Mouse (Mus musculus) regulatory T cell (primary cell): ENCODE measurements around the gene Olfr670.
"Not testable (repeated sequence)": the region's sequence is repeated elsewhere in the genome, so short reads cannot be mapped to it uniquely, and the experiment has no call there.

Experiments
- in situ Hi-C: fragments of 300-600 bp; cut with MboI, MseI; formaldehyde crosslinking; loops from one replicate; pipeline ENCODE4 v1.15.1; 2025; ENCODE audit warnings: high pct_unique_total_duplicates

Gene Olfr670

GRCm38 (mm10) chr7:104962520-104962919 lies at the start of gene Olfr670:
TSS of gene Olfr670 (minus strand) at chr7:104962620.
- in situ Hi-C loops: no loop called here

- in situ Hi-C loops: no loop called here
Measured at GRCm38 (mm10) chr7:105001929-105002328, 39.5 kb upstream of the Olfr670 start, which contains the start of gene Olfr672. TSS of gene Olfr672 (minus strand) at chr7:105002029.

DNA sequence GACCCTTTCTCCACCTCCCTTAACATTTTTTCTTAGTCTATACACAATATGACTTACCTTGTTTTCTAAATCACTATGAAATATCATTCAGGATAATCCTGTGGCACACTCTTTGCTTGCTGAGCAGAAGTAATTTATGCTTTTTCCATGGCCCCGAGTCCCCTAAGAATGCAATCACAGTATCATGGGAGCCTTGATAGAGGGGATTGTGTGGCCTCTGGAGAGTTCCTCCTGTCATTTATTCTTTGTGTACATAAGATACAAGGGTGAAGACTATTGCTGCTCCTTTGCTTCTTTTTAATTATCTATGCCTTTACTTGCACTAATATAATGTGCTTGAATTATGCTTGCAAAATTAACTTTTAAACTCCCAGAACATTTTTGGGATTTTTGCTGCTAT lies 16.6 kb upstream of the Olfr670 start, which contains the start of gene Olfr671:
Gene Olfr671 (minus strand): TSS at position 101 of the 400 bp plus-strand sequence.
- in situ Hi-C loops: no loop called here

DNA sequence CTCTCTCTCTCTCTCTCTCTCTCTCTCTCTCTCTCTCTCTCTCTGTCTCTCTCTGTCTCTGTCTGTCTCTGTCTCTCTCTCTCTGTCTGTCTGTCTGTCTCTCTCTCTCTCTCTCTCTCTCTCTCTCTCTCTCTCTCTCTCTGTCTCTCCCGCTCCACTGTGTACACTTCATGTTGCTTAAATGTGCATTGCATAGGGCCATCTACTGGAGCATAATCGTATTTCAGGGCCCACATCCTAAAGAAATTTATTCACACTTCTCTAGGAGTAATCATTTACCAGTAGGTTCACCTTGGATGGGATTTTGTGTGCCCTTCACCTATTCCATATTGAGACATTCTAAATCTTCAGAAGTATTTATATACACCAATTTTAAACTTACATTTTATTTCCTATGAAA lies 10.1 kb upstream of the Olfr670 start:
- in situ Hi-C loops: not testable (repeated sequence)

DNA sequence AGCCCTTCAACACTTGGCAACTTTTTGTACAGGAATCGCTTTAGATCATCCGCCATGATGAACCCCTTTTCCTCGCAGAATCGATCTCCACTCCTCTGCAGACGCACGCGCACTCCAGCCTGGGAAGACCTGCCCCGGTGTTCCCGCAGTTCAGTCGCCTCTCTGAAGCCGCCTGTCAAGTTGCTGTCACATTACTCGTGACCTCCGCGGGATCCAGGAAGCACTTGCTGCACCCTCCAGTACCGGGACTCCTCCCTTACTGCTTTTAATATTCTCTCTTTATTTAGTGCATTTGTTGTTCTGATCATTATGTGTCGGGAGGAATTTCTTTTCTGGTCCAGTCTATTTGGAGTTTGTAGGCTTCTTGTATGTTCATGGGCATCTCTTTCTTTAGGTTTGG lies 12.2 kb downstream of the Olfr670 start:
- in situ Hi-C loops: not testable (repeated sequence)

GRCm38 (mm10) chr7:104933940-104934339 lies 28.5 kb downstream of the Olfr670 start, which contains the start of gene Olfr669:
TSS of gene Olfr669 (plus strand) at chr7:104934240.
- in situ Hi-C loops: no loop called here

- in situ Hi-C loops: no loop called here
Measured at GRCm38 (mm10) chr7:104927957-104928356, 34.5 kb downstream of the Olfr670 start, which contains the start of gene Olfr668. TSS of gene Olfr668 (minus strand) at chr7:104928057.

GRCm38 (mm10) chr7:104921382-104921781 lies 41.0 kb downstream of the Olfr670 start, which contains the start of gene Olfr667:
TSS of gene Olfr667 (minus strand) at chr7:104921482.
- in situ Hi-C loops: no loop called here
